Mouse (Mus musculus) liver, embryonic 11.5 days (tissue): Measurements from ENCODE around the gene Krtap1-3. TPM values are rescaled to one million over a fixed set of nuclear protein-coding genes. Genes with fewer than 3 reads are reported as not detected.

Experiments
- ATAC-seq: fragments of 200-750 bp; cut with Nextera tagmentation; replicated peaks from 2 replicates; pipeline ENCODE4 v1.8.0; 2017; ENCODE audit warnings: moderate number of reproducible peaks, mild to moderate bottlenecking, moderate TSS enrichment, moderate library complexity; ENCODE audit not compliant: low FRiP score
- DNase-seq: peaks from one replicate; pipeline ENCODE4 v3.0.0-alpha.2; 2017; ENCODE audit warnings: low spot score
- H3K27ac ChIP-seq: fragments of 300-500 bp; sonication (generic); 2 replicates; pipeline ENCODE4 v1.5.1; 2014; ENCODE audit warnings: mild to moderate bottlenecking, low read depth, low read length, control low read depth
- H3K27me3 ChIP-seq: fragments of 300-500 bp; sonication (generic); replicated peaks from 2 replicates; pipeline ENCODE4 v1.6.1; 2014; ENCODE audit warnings: low read length, mixed read lengths; ENCODE audit not compliant: control insufficient read depth, insufficient read depth
- H3K36me3 ChIP-seq: fragments of 300-500 bp; sonication (generic); 2 replicates; pipeline ENCODE4 v1.6.1; 2014; ENCODE audit warnings: mild to moderate bottlenecking, low read length, moderate library complexity, mixed read lengths; ENCODE audit not compliant: control insufficient read depth, insufficient read depth
- H3K4me1 ChIP-seq: fragments of 300-500 bp; sonication (generic); replicated peaks from 2 replicates; pipeline ENCODE4 v1.6.1; 2014; ENCODE audit warnings: low read length, mixed read lengths; ENCODE audit not compliant: control insufficient read depth, insufficient read depth
- H3K4me2 ChIP-seq: fragments of 300-500 bp; sonication (generic); 2 replicates; pipeline ENCODE4 v1.6.1; 2014; ENCODE audit warnings: mild to moderate bottlenecking, control low read depth, moderate library complexity
- H3K4me3 ChIP-seq: fragments of 300-500 bp; sonication (generic); 2 replicates; pipeline ENCODE4 v1.5.1; 2014; ENCODE audit warnings: low read depth, low read length, control low read depth
- H3K9ac ChIP-seq: fragments of 300-500 bp; sonication (generic); 2 replicates; pipeline ENCODE4 v1.6.1; 2014; ENCODE audit warnings: low read depth, low read length, control low read depth
- H3K9me3 ChIP-seq: fragments of 300-500 bp; sonication (generic); 2 replicates; pipeline ENCODE4 v1.6.1; 2016; ENCODE audit warnings: low read length, inconsistent platforms, mixed read lengths; ENCODE audit not compliant: control insufficient read depth
- WGBS: fragments of 180-500 bp; shearing (Covaris S2); extraction: QIAGEN DNeasy Blood & Tissue Kit; methylation state at CpG from one replicate; pipeline ENCODE4 v1.1.7; 2014; 5-methylcytosine and 5-hydroxymethylcytosine counted together
- polyA plus RNA-seq: library from polyadenylated mRNA; unstranded; fragments of >200 nt; fragmentation: Nextera tagmentation; extraction: Ambion mirVana; gene quantifications from 2 replicates; pipeline ENCODE4 v1.2.1, GENCODE M21; 2014

The Krtap1-3 gene
- polyA plus RNA-seq, 1 experiment from 2014 or later, result not detected

- no peaks in the 10 kb centered on the region for H3K36me3 ChIP-seq
- ATAC-seq (0 out of 2 replicates have a peak, but pooled peaks have one; percentile 56), DNase-seq (peak; percentile 47)
- no peaks in the 10 kb centered on the region for H3K4me1 ChIP-seq
- H3K4me3 ChIP-seq, result no peak overlapping the region
- peak overlapping the region; percentile 35; the same call in 1 of the 2 replicates for H3K4me2 ChIP-seq
- 3% methylated on average over 7 of the region's 7 CpGs for WGBS
- no peaks in the 10 kb centered on the region for H3K9me3 ChIP-seq
- H3K27ac ChIP-seq, result no peak overlapping the region
- H3K9ac ChIP-seq, result no peak overlapping the region
- H3K27me3 ChIP-seq, result no peaks in the 10 kb centered on the region
Observed at GRCm38 (mm10) chr11:99574106-99574505, 17.0 kb downstream of the Krtap1-3 start.

GRCm38 (mm10) chr11:99573164-99573563, 18.0 kb downstream of the Krtap1-3 start:
- no peaks in the 10 kb centered on the region for H3K27me3 ChIP-seq
- no peak for ATAC-seq
- no peak for DNase-seq
- no peaks in the 10 kb centered on the region for H3K9me3 ChIP-seq
- no peak overlapping the region for H3K4me3 ChIP-seq
- H3K4me2 ChIP-seq, result no peak overlapping the region
- H3K36me3 ChIP-seq, result no peaks in the 10 kb centered on the region
- H3K27ac ChIP-seq, result no peak overlapping the region
- no peaks in the 10 kb centered on the region for H3K4me1 ChIP-seq
- no peak overlapping the region for H3K9ac ChIP-seq
- WGBS, result 60% methylated on average over 4 of the region's 4 CpGs

GRCm38 (mm10) chr11:99566530-99566929, 24.6 kb downstream of the Krtap1-3 start, which contains the start of gene Krtap3-1:
Gene Krtap3-1, minus strand, starts transcription at chr11:99566630.
- H3K4me1 ChIP-seq, result no peaks in the 10 kb centered on the region
- H3K9ac ChIP-seq, result no peak within 1 kb of the TSS; the same call in 1 of the 2 replicates
- no peak for ATAC-seq
- no peaks in the 10 kb centered on the region for H3K27me3 ChIP-seq
- no peak within 1 kb of the TSS for H3K27ac ChIP-seq
- no peaks in the 10 kb centered on the region for H3K36me3 ChIP-seq
- H3K4me3 ChIP-seq, result no peak within 1 kb of the TSS
- no peak within 1 kb of the TSS for H3K4me2 ChIP-seq
- no peak for DNase-seq
- WGBS, result 87% methylated on average over 7 of the region's 7 CpGs
- H3K9me3 ChIP-seq, result no peaks in the 10 kb centered on the region

- Histone ChIP-seq H3K9ac (no peak overlapping the region), H3K4me1 (no peaks in the 10 kb centered on the region), H3K36me3 (no peaks in the 10 kb centered on the region), H3K9me3 (no peaks in the 10 kb centered on the region), H3K27me3 (no peaks in the 10 kb centered on the region), H3K27ac (no peak overlapping the region), H3K4me2 (no peak overlapping the region), H3K4me3 (no peak overlapping the region)
- no peak for DNase-seq
- 77% methylated on average over 6 of the region's 6 CpGs for whole genome bisulfite sequencing
- ATAC-seq, result no peak
Observed at GRCm38 (mm10) chr11:99562580-99562979, 28.6 kb downstream of the Krtap1-3 start.

- H3K4me1 ChIP-seq, result no peaks in the 10 kb centered on the region
- 86% methylated on average over 9 of the region's 9 CpGs for WGBS
- no peaks in the 10 kb centered on the region for H3K27me3 ChIP-seq
- no peaks in the 10 kb centered on the region for H3K9me3 ChIP-seq
- no peaks in the 10 kb centered on the region for H3K36me3 ChIP-seq
- H3K4me2 ChIP-seq, result no peak within 1 kb of the TSS
- ATAC-seq, result no peak
- DNase-seq, result no peak
- H3K27ac ChIP-seq, result no peak within 1 kb of the TSS
- H3K4me3 ChIP-seq, result no peak within 1 kb of the TSS
- H3K9ac ChIP-seq, result no peak within 1 kb of the TSS
Observed at GRCm38 (mm10) chr11:99559366-99559765, 31.8 kb downstream of the Krtap1-3 start, which contains the start of gene Gm11939. Gene Gm11939, minus strand, starts transcription at chr11:99559466.

- 75% methylated on average over 3 of the region's 3 CpGs for WGBS
- Histone ChIP-seq H3K4me3 (no peak overlapping the region), H3K27me3 (no peaks in the 10 kb centered on the region), H3K27ac (no peak overlapping the region), H3K4me2 (no peak overlapping the region), H3K9me3 (no peaks in the 10 kb centered on the region), H3K9ac (no peak overlapping the region), H3K36me3 (no peaks in the 10 kb centered on the region), H3K4me1 (no peaks in the 10 kb centered on the region)
- DNase-seq (no peak), ATAC-seq (no peak)
Observed at GRCm38 (mm10) chr11:99557976-99558745, 33.0 kb downstream of the Krtap1-3 start.

GRCm38 (mm10) chr11:99556753-99557152, 34.4 kb downstream of the Krtap1-3 start, which contains the start of gene Krtap3-2:
Gene Krtap3-2, minus strand, starts transcription at chr11:99556853.
- Histone ChIP-seq H3K9me3 (no peaks in the 10 kb centered on the region), H3K36me3 (no peaks in the 10 kb centered on the region), H3K4me2 (no peak within 1 kb of the TSS), H3K4me3 (no peak within 1 kb of the TSS), H3K4me1 (no peaks in the 10 kb centered on the region), H3K9ac (no peak within 1 kb of the TSS), H3K27ac (no peak within 1 kb of the TSS), H3K27me3 (no peaks in the 10 kb centered on the region)
- DNase-seq (no peak), ATAC-seq (no peak)
- WGBS, result 84% methylated on average over 2 of the region's 2 CpGs

- 66% methylated on average over 2 of the region's 2 CpGs for WGBS
- no peaks in the 10 kb centered on the region for H3K36me3 ChIP-seq
- no peaks in the 10 kb centered on the region for H3K9me3 ChIP-seq
- no peak overlapping the region for H3K4me2 ChIP-seq
- no peaks in the 10 kb centered on the region for H3K27me3 ChIP-seq
- no peak overlapping the region for H3K9ac ChIP-seq
- no peak overlapping the region for H3K4me3 ChIP-seq
- no peaks in the 10 kb centered on the region for H3K4me1 ChIP-seq
- ATAC-seq (no peak), DNase-seq (no peak)
- H3K27ac ChIP-seq, result no peak overlapping the region
Observed at GRCm38 (mm10) chr11:99556195-99556594, 34.9 kb downstream of the Krtap1-3 start.

- WGBS, result 60% methylated on average over 4 of the region's 4 CpGs
- DNase-seq (no peak), ATAC-seq (no peak)
- Histone ChIP-seq H3K9ac (no peak within 1 kb of the TSS), H3K27me3 (no peaks in the 10 kb centered on the region), H3K36me3 (no peaks in the 10 kb centered on the region), H3K27ac (no peak within 1 kb of the TSS), H3K4me2 (no peak within 1 kb of the TSS), H3K9me3 (no peaks in the 10 kb centered on the region), H3K4me1 (no peaks in the 10 kb centered on the region), H3K4me3 (no peak within 1 kb of the TSS)
Observed at GRCm38 (mm10) chr11:99550765-99551164, 40.4 kb downstream of the Krtap1-3 start, which contains the start of gene Krtap3-3. Gene Krtap3-3, minus strand, starts transcription at chr11:99550865.
